Mouse (Mus musculus) gastrocnemius, postnatal 14 days (tissue): Measurements from ENCODE around the gene Pias3. TPM values are rescaled to one million over a fixed set of nuclear protein-coding genes. Genes with fewer than 3 reads are reported as not detected.
A peak's percentile ranks its signal among the peaks of the same experiment; 100 is the strongest.
"Not testable (repeated sequence)": the region's sequence is repeated elsewhere in the genome, so short reads cannot be mapped to it uniquely, and the experiment has no call there.

Source experiments
- DNase-seq: peaks from one replicate; pipeline ENCODE4 v3.0.0; 2021; ENCODE audit warnings: mixed read lengths
- intact Hi-C: fragments of 180-260 bp; cut with DNase I; formaldehyde crosslinking; loops from one replicate; pipeline ENCODE4 v1.15.1; 2025; ENCODE audit warnings: low total_unique reads
- total RNA-seq, 2 experiments: library from RNA; stranded (reverse); gene quantifications; 2 replicates each; pipeline ENCODE4 v1.2.3; 2021

The Pias3 gene
- total RNA-seq, 2 experiments from 2014 or later, result 10.4 to 12.1 TPM

- DNase-seq, result peak; percentile 40
- intact Hi-C loops, result no loop called here
Measured at GRCm38 (mm10) chr3:96719173-96719572, 23.0 kb downstream of the Pias3 start.

GRCm38 (mm10) chr3:96727343-96727827, 31.2 kb downstream of the Pias3 start, which contains the start of the genes Polr3c and Rnf115:
Gene Polr3c (minus strand): TSS chr3:96727628.
Gene Rnf115 (plus strand): TSS chr3:96727664.
- intact Hi-C loops, result no loop called here

GRCm38 (mm10) chr3:96727828-96728633, 31.8 kb downstream of the Pias3 start:
- no peak for DNase-seq

More at GRCm38 (mm10) chr3:96727343-96727827, 31.2 kb downstream of the Pias3 start, which contains the start of the genes Polr3c and Rnf115:
- DNase-seq, result peak; percentile 98

GRCm38 (mm10) chr3:96728634-96729402, 32.6 kb downstream of the Pias3 start:
- no peak for DNase-seq
- intact Hi-C loops, result no loop called here

More at GRCm38 (mm10) chr3:96727828-96728633, 31.8 kb downstream of the Pias3 start:
- intact Hi-C loops, result no loop called here

- no peak for DNase-seq
- intact Hi-C loops, result no loop called here
Measured at GRCm38 (mm10) chr3:96729403-96729784, 33.2 kb downstream of the Pias3 start.

- no peak for DNase-seq
- intact Hi-C loops, result no loop called here
Measured at GRCm38 (mm10) chr3:96730785-96731184, 34.6 kb downstream of the Pias3 start.

- intact Hi-C loops, result no loop called here
- DNase-seq, result no peak
Measured at GRCm38 (mm10) chr3:96733984-96734383, 37.8 kb downstream of the Pias3 start.

- DNase-seq, result no peak
- intact Hi-C loops, result no loop called here
Measured at GRCm38 (mm10) chr3:96735200-96735599, 39.0 kb downstream of the Pias3 start.

GRCm38 (mm10) chr3:96737013-96737740, 41.0 kb downstream of the Pias3 start:
- intact Hi-C loops, result no loop called here
- no peak for DNase-seq

- DNase-seq, result no peak
- intact Hi-C loops, result no loop called here
Measured at GRCm38 (mm10) chr3:96737995-96738394, 41.8 kb downstream of the Pias3 start.

GRCm38 (mm10) chr3:96740279-96740678, 44.1 kb downstream of the Pias3 start:
- DNase-seq, intact Hi-C loops: not testable (repeated sequence)

- DNase-seq, result no peak
- intact Hi-C loops, result no loop called here
Measured at GRCm38 (mm10) chr3:96744348-96744747, 48.2 kb downstream of the Pias3 start.

- intact Hi-C loops, result no loop called here
Measured at GRCm38 (mm10) chr3:96746829-96747228, 50.6 kb downstream of the Pias3 start.

More at GRCm38 (mm10) chr3:96746829-96747228, 50.6 kb downstream of the Pias3 start:
- no peak for DNase-seq

Other genes with a start within 250 kb of the Pias3 start
- gene BC107364, start 244.1 kb upstream of the Pias3 start, total RNA-seq, result not detected
- 100 to 1,000 TPM; 460 to 465 TPM for gene Hfe2, start 171.2 kb upstream of the Pias3 start, total RNA-seq
- gene Txnip, start 138.4 kb upstream of the Pias3 start, total RNA-seq, result 100 to 1,000 TPM; 288 to 458 TPM
- gene Gm16253, start 119.4 kb upstream of the Pias3 start, total RNA-seq, result 1 to 10 TPM; 1.2 to 1.5 TPM
- 10 to 100 TPM; 30.3 to 34.0 TPM for gene Polr3gl, start 102.2 kb upstream of the Pias3 start, total RNA-seq
- gene Ankrd34a, start 99.7 kb upstream of the Pias3 start, total RNA-seq, result 1 to 10 TPM in 1 of 2 experiments, under 1 TPM in 1; 0.66 to 1.9 TPM
- gene Lix1l, start 95.2 kb upstream of the Pias3 start, total RNA-seq, result 10 to 100 TPM; 13.6 to 16.4 TPM
- gene Rbm8a, start 66.5 kb upstream of the Pias3 start, total RNA-seq, result 10 to 100 TPM; 36.6 to 44.1 TPM
- 10 to 100 TPM; 22.3 to 22.4 TPM for gene Pex11b, start 61.0 kb upstream of the Pias3 start, total RNA-seq
- under 1 TPM; 0.13 to 0.25 TPM for gene Gm42957, start 60.9 kb upstream of the Pias3 start, total RNA-seq
- 1 to 10 TPM; 2.9 to 3.0 TPM for gene Itga10, start 50.8 kb upstream of the Pias3 start, total RNA-seq
- gene Ankrd35, start 26.3 kb upstream of the Pias3 start, total RNA-seq, result 1 to 10 TPM; 1.0 to 2.3 TPM
- gene Nudt17, start 12.2 kb downstream of the Pias3 start, total RNA-seq, result under 1 TPM; 0.96 to 1.00 TPM
- gene Polr3c, start 31.2 kb downstream of the Pias3 start, total RNA-seq, result 10 to 100 TPM; 16.0 to 18.7 TPM
- gene Rnf115, start 31.3 kb downstream of the Pias3 start, total RNA-seq, result 10 to 100 TPM; 53.8 to 89.7 TPM
- not detected for gene Pdzk1, start 132.9 kb downstream of the Pias3 start, total RNA-seq
- gene Cd160, start 133.0 kb downstream of the Pias3 start, total RNA-seq, result not detected
- gene Gja5, start 208.3 kb downstream of the Pias3 start, total RNA-seq, result 1 to 10 TPM; 3.1 to 3.9 TPM
- 10 to 100 TPM; 14.8 to 17.6 TPM for gene Gpr89, start 209.0 kb downstream of the Pias3 start, total RNA-seq
- not detected for gene Gja8, start 229.6 kb downstream of the Pias3 start, total RNA-seq